Mouse (Mus musculus) heart, adult 2 months (tissue): ENCODE measurements around the gene Kcnq5.

Source experiments
- CTCF ChIP-seq: fragments of 200-600 bp; IDR thresholded peaks from 2 replicates; pipeline ENCODE4 v1.8.1; 2022; ENCODE audit warnings: antibody characterized with exemption, mild to moderate bottlenecking, moderate library complexity
- EP300 ChIP-seq: fragments of 200-500 bp; IDR thresholded peaks from 2 replicates; pipeline ENCODE4 v1.6.1; 2011; ENCODE audit warnings: low read depth, low read length, control low read depth; ENCODE audit not compliant: insufficient read depth
- POLR2A ChIP-seq: fragments of 200-500 bp; IDR thresholded peaks from 2 replicates; pipeline ENCODE4 v1.6.1; 2011; ENCODE audit warnings: mild to moderate bottlenecking, low read depth, low read length, control low read depth; ENCODE audit not compliant: insufficient read depth

GRCm38 (mm10) chr1:21543909-21544308, 417.8 kb downstream of the Kcnq5 start:
- TF ChIP-seq CTCF (no peak), POLR2A (no peak), EP300 (no peak)
